Mouse (Mus musculus): ENCODE measurements at regions not wholly inside any gene's neighbourhood (a gene's known extent, or its start where the extent isn't known, plus 50 kb on each side); places are given as distances from the start of the nearest gene placed in this dataset.
A peak's percentile ranks its signal among the peaks of the same experiment; 100 is the strongest.
"Not testable (repeated sequence)": the region's sequence is repeated elsewhere in the genome, so short reads cannot be mapped to it uniquely, and the experiment has no call there.

DNA sequence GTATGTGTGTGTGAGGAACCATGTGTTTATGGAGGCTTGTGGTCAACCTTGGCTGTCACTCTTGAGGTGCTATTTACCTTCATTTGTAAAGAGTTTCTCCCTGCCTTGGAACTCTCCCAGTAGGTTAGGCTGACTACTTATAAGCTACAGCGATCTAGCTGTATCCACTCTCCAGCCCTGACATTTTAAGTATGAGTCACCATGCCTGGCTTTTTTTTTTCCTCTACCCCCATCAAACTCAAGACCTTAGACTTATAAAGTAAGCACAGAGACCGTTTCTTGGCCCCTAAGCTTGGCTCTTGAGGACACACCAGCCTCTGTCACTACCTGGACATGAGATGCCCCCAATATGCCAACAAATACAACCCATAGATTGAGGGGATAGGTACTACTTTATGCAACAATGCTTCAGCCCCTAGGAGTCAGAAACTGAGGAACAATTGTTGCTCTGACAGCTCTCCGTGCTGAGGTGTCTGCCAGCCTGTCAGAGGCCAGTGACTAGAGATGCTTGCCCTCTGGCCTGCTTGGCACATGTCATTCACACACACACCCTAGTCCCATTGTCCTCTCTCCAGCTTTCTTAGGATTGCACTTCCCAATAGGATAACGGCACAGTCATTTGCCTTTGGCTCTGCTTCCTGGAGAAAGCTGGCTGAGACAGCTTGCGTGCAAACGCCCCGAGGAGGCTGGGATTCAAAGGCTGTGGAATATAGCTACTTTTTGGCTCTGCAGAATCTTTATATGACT is 193.8 kb upstream of the Prok2 start:
- WGBS, result 69% methylated on average over 7 of the region's 7 CpGs
- Histone ChIP-seq H3K4me1 (no peaks in the 10 kb centered on the region), H3K27me3 (replicated peaks) (no peaks in the 10 kb centered on the region), H3K4me3 (replicated peaks) (no peak overlapping the region), H3K36me3 (no peaks in the 10 kb centered on the region), H3K9ac (no peak overlapping the region), H3K9me3 (no peaks in the 10 kb centered on the region), H3K4me2 (no peak overlapping the region), H3K27ac (no peak overlapping the region)
- ATAC-seq (ENCODE audit: insufficient read depth, low FRiP score, low read depth), result no peak

DNA sequence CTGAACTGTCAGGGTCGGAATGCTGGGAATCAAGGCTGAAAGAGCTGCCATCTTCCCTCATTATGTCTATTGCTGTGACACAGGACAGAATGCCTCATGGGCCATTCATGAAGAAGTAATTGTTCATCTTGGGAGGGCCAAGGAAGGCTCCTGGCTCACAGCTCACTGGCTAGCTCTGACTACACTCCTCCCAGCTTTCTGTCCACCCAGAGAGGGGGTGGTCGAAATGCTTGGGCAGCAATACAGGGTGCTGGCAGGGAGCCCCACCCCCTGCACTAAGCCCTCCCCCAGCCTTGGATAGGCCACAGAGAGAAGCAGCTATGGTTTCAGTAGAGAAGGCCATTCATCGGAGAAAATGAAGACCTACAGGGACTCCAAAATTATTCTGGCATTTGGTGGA is 192.2 kb upstream of the Prok2 start:
- Histone ChIP-seq H3K4me1 (no peaks in the 10 kb centered on the region), H3K9me3 (no peaks in the 10 kb centered on the region), H3K4me2 (no peak overlapping the region), H3K9ac (no peak overlapping the region), H3K36me3 (no peaks in the 10 kb centered on the region), H3K4me3 (replicated peaks) (no peak overlapping the region), H3K27me3 (replicated peaks) (no peaks in the 10 kb centered on the region), H3K27ac (no peak overlapping the region)
- ATAC-seq (ENCODE audit: insufficient read depth, low FRiP score, low read depth), result no peak
- WGBS, result 79% methylated on average over 3 of the region's 3 CpGs

DNA sequence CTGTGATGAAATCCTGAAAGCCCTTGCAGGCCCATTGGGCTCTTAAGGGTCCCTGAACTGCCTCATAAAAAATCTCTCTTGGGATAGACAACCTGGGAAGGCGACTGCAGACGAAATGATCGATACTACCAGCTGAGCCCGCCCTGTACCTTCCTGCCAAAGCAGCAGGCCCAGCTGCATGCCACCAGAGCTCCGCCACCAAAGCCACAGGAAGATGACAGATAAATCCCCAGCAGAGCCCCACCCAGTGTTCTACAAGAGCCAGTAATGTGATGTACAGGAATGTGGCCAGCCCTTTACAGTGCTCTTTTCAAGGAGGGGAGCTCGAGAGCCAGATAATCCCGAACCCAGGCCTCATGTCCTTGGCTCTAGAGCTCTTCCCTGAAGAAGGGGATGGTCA is 183.7 kb upstream of the Prok2 start:
- Histone ChIP-seq H3K27me3 (replicated peaks) (no peaks in the 10 kb centered on the region), H3K4me1 (0 out of 2 replicates have a peak, but pooled peaks cover under 1% of the 10 kb centered on the region), H3K9ac (no peak overlapping the region), H3K27ac (no peak overlapping the region), H3K4me3 (replicated peaks) (no peak overlapping the region), H3K9me3 (no peaks in the 10 kb centered on the region), H3K36me3 (no peaks in the 10 kb centered on the region), H3K4me2 (no peak overlapping the region)
- ATAC-seq (ENCODE audit: insufficient read depth, low FRiP score, low read depth), result no peak
- WGBS, result 67% methylated on average over 7 of the region's 7 CpGs

GRCm38 (mm10) chr6:99909459-99909858 is 183.3 kb upstream of the Prok2 start:
- H3K9ac ChIP-seq, result no peak overlapping the region
- H3K36me3 ChIP-seq, result no peaks in the 10 kb centered on the region
- H3K27me3 ChIP-seq (replicated peaks), result no peaks in the 10 kb centered on the region
- ATAC-seq (ENCODE audit: insufficient read depth, low FRiP score, low read depth), result no peak
- H3K4me2 ChIP-seq, result no peak overlapping the region
- peaks cover 5% of the 10 kb centered on the region; the same call in 1 of the 2 replicates for H3K4me1 ChIP-seq
- no peaks in the 10 kb centered on the region for H3K9me3 ChIP-seq
- no peak overlapping the region for H3K27ac ChIP-seq
- WGBS, result 54% methylated on average over 7 of the region's 7 CpGs
- no peak overlapping the region for H3K4me3 ChIP-seq (replicated peaks)

GRCm38 (mm10) chr6:99908066-99908465 is 181.9 kb upstream of the Prok2 start:
- peaks cover 11% of the 10 kb centered on the region; the same call in 1 of the 2 replicates for H3K4me1 ChIP-seq
- ATAC-seq (ENCODE audit: insufficient read depth, low FRiP score, low read depth), result no peak
- H3K27ac ChIP-seq, result no peak overlapping the region
- H3K36me3 ChIP-seq, result no peaks in the 10 kb centered on the region
- H3K27me3 ChIP-seq (replicated peaks), result no peaks in the 10 kb centered on the region
- H3K4me3 ChIP-seq (replicated peaks), result no peak overlapping the region
- H3K4me2 ChIP-seq, result no peak overlapping the region
- WGBS, result 91% methylated on average over 3 of the region's 3 CpGs
- no peak overlapping the region for H3K9ac ChIP-seq
- no peaks in the 10 kb centered on the region for H3K9me3 ChIP-seq

GRCm38 (mm10) chr6:99905194-99905593 is 179.0 kb upstream of the Prok2 start:
- peak overlapping the region; percentile 18 for H3K27ac ChIP-seq
- no peak for ATAC-seq (ENCODE audit: insufficient read depth, low FRiP score, low read depth)

DNA sequence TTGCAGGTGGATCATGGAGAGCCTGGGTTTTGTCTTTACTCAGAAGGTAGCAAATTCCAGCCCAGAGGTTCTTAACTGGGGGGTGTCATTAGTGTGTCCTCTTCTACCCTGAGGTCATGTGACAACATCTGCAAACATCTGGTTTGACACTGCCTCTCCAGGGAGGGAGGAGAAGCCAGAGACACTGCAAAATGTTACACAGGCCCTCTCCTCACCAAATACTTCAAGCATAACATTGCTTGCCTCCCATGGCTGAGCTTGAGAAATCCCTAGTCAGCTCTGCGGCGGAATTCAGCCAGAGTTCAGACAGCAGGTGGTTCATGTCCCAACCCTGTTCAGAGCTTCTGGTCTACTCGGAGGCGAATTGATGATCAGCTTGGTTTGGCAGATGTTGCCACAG is 178.4 kb upstream of the Prok2 start:
- Histone ChIP-seq H3K9ac (no peak overlapping the region), H3K36me3 (no peaks in the 10 kb centered on the region), H3K4me3 (replicated peaks) (no peak overlapping the region), H3K4me1 (peaks cover 11% of the 10 kb centered on the region; the same call in 1 of the 2 replicates), H3K9me3 (no peaks in the 10 kb centered on the region), H3K27me3 (replicated peaks) (no peaks in the 10 kb centered on the region), H3K4me2 (no peak overlapping the region), H3K27ac (peak overlapping the region; percentile 18; the same call in 1 of the 2 replicates)
- 41% methylated on average over 4 of the region's 4 CpGs for WGBS
- peak; percentile 69 for ATAC-seq (ENCODE audit: insufficient read depth, low FRiP score, low read depth)

More at GRCm38 (mm10) chr6:99905194-99905593, 179.0 kb upstream of the Prok2 start:
- 46% methylated on average over 5 of the region's 5 CpGs for WGBS
- no peaks in the 10 kb centered on the region for H3K9me3 ChIP-seq
- no peak overlapping the region for H3K4me3 ChIP-seq (replicated peaks)
- H3K4me2 ChIP-seq, result no peak overlapping the region
- H3K36me3 ChIP-seq, result no peaks in the 10 kb centered on the region
- peaks cover 11% of the 10 kb centered on the region; the same call in 1 of the 2 replicates for H3K4me1 ChIP-seq
- no peaks in the 10 kb centered on the region for H3K27me3 ChIP-seq (replicated peaks)
- no peak overlapping the region for H3K9ac ChIP-seq

GRCm38 (mm10) chr6:99904044-99904443 is 177.9 kb upstream of the Prok2 start:
- not testable (repeated sequence) for H3K9ac ChIP-seq; H3K4me2 ChIP-seq; H3K9me3 ChIP-seq; ATAC-seq (ENCODE audit: insufficient read depth, low FRiP score, low read depth); H3K27me3 ChIP-seq (replicated peaks); H3K4me3 ChIP-seq (replicated peaks); H3K27ac ChIP-seq; H3K36me3 ChIP-seq
- peaks cover 11% of the 10 kb centered on the region; the same call in 1 of the 2 replicates for H3K4me1 ChIP-seq

DNA sequence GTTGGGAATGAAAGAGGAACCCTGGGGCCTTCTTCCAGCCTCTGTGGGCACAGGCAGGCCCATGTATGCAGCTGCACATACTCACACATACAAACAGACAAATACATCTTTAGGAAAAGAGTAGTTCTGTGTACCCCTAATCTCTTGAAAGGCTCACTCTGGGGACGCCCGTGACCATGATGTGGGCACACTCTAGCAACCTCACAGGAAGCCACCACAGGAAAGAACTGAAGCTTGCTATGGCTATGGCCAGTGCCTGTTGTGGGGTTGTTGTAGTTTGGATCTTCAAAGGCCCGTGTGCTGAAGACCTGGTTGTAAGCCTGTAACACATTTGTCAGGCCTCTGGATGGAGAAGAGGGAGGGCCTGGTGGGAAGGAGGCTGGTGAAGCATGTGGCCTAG is 175.4 kb upstream of the Prok2 start:
- H3K4me2 ChIP-seq, result no peak overlapping the region
- no peak overlapping the region for H3K27ac ChIP-seq
- no peaks in the 10 kb centered on the region for H3K36me3 ChIP-seq
- no peak for ATAC-seq (ENCODE audit: insufficient read depth, low FRiP score, low read depth)
- no peaks in the 10 kb centered on the region for H3K9me3 ChIP-seq
- no peak overlapping the region for H3K9ac ChIP-seq
- whole genome bisulfite sequencing, result 73% methylated on average over 3 of the region's 3 CpGs
- H3K4me3 ChIP-seq (replicated peaks), result no peak overlapping the region
- no peaks in the 10 kb centered on the region for H3K27me3 ChIP-seq (replicated peaks)
- H3K4me1 ChIP-seq, result peaks cover 11% of the 10 kb centered on the region; the same call in 1 of the 2 replicates

- Histone ChIP-seq H3K4me3 (replicated peaks) (no peak overlapping the region), H3K27me3 (replicated peaks) (no peaks in the 10 kb centered on the region), H3K4me1 (peaks cover 11% of the 10 kb centered on the region; the same call in 1 of the 2 replicates), H3K36me3 (no peaks in the 10 kb centered on the region), H3K27ac (no peak overlapping the region), H3K9ac (no peak overlapping the region), H3K9me3 (no peaks in the 10 kb centered on the region), H3K4me2 (no peak overlapping the region)
- ATAC-seq (ENCODE audit: insufficient read depth, low FRiP score, low read depth), result no peak
- 83% methylated on average over 5 of the region's 5 CpGs for WGBS
These were observed 175.0 kb upstream of the Prok2 start for GRCm38 (mm10) chr6:99901146-99901545.

DNA sequence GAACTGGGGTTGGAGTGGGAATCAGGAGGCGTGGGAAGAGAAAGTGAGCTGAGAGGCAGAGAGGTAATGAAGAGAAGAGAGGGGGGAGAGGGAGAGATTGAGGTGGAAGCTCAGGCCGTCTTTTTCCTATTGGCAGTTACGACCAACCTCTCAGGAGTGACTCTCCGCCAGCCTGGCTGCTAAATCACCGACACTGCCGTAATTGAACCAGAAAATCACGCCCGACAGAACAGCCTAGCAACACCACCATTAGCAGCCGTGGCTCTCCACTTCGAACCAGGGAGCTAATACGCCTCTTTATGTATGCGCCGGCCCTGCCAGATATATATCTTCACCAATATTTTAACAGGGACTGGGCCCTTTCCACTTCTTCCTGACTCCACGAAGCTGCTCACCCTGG is 173.5 kb upstream of the Prok2 start:
- Histone ChIP-seq H3K9me3 (no peaks in the 10 kb centered on the region), H3K4me2 (no peak overlapping the region), H3K9ac (no peak overlapping the region), H3K27me3 (replicated peaks) (no peaks in the 10 kb centered on the region), H3K36me3 (no peaks in the 10 kb centered on the region), H3K27ac (no peak overlapping the region), H3K4me1 (peaks cover 8% of the 10 kb centered on the region; the same call in 1 of the 2 replicates), H3K4me3 (replicated peaks) (no peak overlapping the region)
- no peak for ATAC-seq (ENCODE audit: insufficient read depth, low FRiP score, low read depth)
- 81% methylated on average over 14 of the region's 14 CpGs for WGBS

GRCm38 (mm10) chr6:99898077-99898476 is 171.9 kb upstream of the Prok2 start:
- no peak for ATAC-seq (ENCODE audit: insufficient read depth, low FRiP score, low read depth)
- Histone ChIP-seq H3K4me3 (replicated peaks) (no peak overlapping the region), H3K27me3 (replicated peaks) (no peaks in the 10 kb centered on the region), H3K4me2 (no peak overlapping the region), H3K9ac (no peak overlapping the region), H3K9me3 (no peaks in the 10 kb centered on the region), H3K4me1 (no peaks in the 10 kb centered on the region), H3K27ac (no peak overlapping the region), H3K36me3 (no peaks in the 10 kb centered on the region)
- WGBS, result 84% methylated on average over 2 of the region's 2 CpGs
